Mouse (Mus musculus): ENCODE data around the gene Kdm1a.

GRCm38 (mm10) chr4:136635995-136636394 lies 33.5 kb upstream of the Kdm1a start:
- TF ChIP-seq GATA1 (IDR thresholded peaks at IDR 0.05; ENCODE audit: low read length) (no peak), TAL1 (IDR thresholded peaks at IDR 0.05; ENCODE audit: low read length) (no peak)
